Mouse (Mus musculus) cortical plate, adult 2 months (tissue): ENCODE results near the gene Rcor3.

ENCODE experiments used
- CTCF ChIP-seq: fragments of 200-500 bp; IDR thresholded peaks from 2 replicates; pipeline ENCODE4 v1.5.1; 2011; ENCODE audit warnings: mild to moderate bottlenecking, control low read depth, low read length; ENCODE audit not compliant: insufficient read depth; ENCODE audit errors: extremely low read depth
- POLR2A ChIP-seq: fragments of 200-500 bp; IDR thresholded peaks from 2 replicates; pipeline ENCODE4 v1.6.1; 2011; ENCODE audit warnings: mild to moderate bottlenecking, low read length, control low read depth; ENCODE audit not compliant: insufficient read depth; ENCODE audit errors: extremely low read depth

DNA sequence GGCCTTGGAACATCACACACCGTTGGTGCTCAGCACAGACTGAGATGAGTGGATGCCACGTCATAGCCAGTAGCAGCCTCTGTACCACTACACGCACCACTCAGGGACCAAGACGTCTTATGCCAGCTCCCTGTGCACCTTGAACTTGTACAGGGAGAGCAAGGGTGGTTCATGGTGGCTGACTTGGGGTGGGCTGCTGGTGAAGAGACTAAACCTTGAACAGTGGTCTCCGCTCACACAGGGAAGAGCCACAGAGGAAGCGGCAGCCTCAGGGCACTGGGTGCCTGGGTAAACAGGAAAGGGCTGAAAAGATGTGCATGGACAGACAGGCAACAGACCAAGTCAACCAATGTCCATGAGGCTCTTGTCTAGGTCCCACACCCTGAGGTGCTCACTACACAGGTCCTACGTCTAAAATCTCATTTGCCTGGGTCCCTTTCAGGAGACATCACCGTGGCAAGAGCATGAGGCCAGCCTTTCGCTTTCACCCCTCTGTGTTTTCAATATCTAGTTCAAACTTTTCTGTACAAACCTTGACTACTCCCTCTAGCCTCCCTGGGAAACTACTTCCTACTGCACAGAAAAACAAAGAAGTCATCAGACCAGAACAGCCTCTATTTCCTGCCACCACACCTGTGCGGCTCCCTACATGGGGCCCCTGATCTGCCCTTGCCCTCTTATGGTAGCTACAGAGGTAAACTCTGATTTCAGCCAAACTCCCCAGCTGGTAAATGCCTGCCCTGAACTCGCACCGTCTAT, 51.4 kb downstream of the Rcor3 start:
- TF ChIP-seq CTCF (no peak), POLR2A (no peak)
